9 mouse cellular contexts compared by ENCODE assay signal in the genomic region with DNA sequence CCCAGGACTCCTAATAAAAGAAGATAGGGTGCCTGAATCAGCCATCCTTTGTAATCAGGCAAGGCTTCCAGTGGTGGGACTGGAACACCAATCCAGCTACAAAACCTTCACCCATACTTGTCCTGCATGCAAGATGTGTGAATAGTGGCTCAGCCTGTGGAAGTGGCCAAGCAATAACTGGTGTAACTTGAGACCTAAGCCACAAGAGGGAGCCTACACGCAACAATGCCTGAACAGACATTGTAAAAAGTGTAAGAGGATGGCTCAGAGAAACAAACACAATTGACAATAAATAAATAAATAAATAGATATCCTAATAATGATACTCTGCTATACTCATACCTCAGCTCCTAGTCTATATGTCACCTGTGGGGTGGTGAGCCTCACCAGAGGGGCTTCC.
A peak's percentile ranks its signal among the peaks of the same experiment; 100 is the strongest.
DNase-seq lines count a peak whose midpoint lies in the region; ATAC-seq lines count a peak whose summit lies in the region.
"Had no signal": no experiment of that assay in that cellular context is flagged by ENCODE, and none has a peak within 500 bp of the region (broad histone marks: within the 10 kb centered on the region; RNA-seq: fewer than 3 reads in every experiment).

No protein-coding gene starts in this region.

- H3K9me3 ChIP-seq in hindbrain, embryonic 12.5 days (replicated peaks) = no peaks in the 10 kb centered on the region
- H3K9me3 ChIP-seq in midbrain, embryonic 13.5 days = no peaks in the 10 kb centered on the region
- no peaks in the 10 kb centered on the region for H3K9me3 ChIP-seq in intestine, embryonic 16.5 days (ENCODE audit: control insufficient read depth, low read length)

- no peaks in the 10 kb centered on the region for H3K4me1 ChIP-seq in hindbrain, embryonic 12.5 days
- no peaks in the 10 kb centered on the region for H3K4me1 ChIP-seq in midbrain, embryonic 13.5 days (replicated peaks)
- H3K4me1 ChIP-seq in intestine, embryonic 16.5 days (ENCODE audit: control insufficient read depth, insufficient read depth, low read length) = no peaks in the 10 kb centered on the region

- H3K36me3 ChIP-seq in hindbrain, embryonic 12.5 days = no peaks in the 10 kb centered on the region
- H3K36me3 ChIP-seq in midbrain, embryonic 13.5 days = no peaks in the 10 kb centered on the region
- H3K36me3 ChIP-seq in intestine, embryonic 16.5 days (ENCODE audit: control insufficient read depth, insufficient read depth, low read length) = no peaks in the 10 kb centered on the region

- peak; percentile 13 to 16 for DNase-seq in heart, postnatal 10 days
- no peak for DNase-seq in heart, postnatal 25 days (ENCODE audit: low spot score)
- peak; percentile 34 for DNase-seq in R1 (ENCODE audit: low read depth, low spot score)
- no peak for DNase-seq in cerebellum, adult 11 months

- WGBS in hindbrain, embryonic 12.5 days = 26% methylated on average over 1 of the region's 1 CpGs
- WGBS in midbrain, embryonic 13.5 days = 28% methylated on average over 1 of the region's 1 CpGs
- WGBS in intestine, embryonic 16.5 days = 21% methylated on average over 1 of the region's 1 CpGs

- H3K27me3 ChIP-seq in hindbrain, embryonic 12.5 days = no peaks in the 10 kb centered on the region
- H3K27me3 ChIP-seq in midbrain, embryonic 13.5 days = no peaks in the 10 kb centered on the region
- H3K27me3 ChIP-seq in intestine, embryonic 16.5 days (replicated peaks; ENCODE audit: control insufficient read depth, insufficient read depth, low read length) = no peaks in the 10 kb centered on the region
- H3K27me3 ChIP-seq: CH12.LX had no signal

- H3K9ac ChIP-seq in hindbrain, embryonic 12.5 days = no peak overlapping the region
- H3K9ac ChIP-seq in midbrain, embryonic 13.5 days (replicated peaks) = no peak overlapping the region
- no peak overlapping the region for H3K9ac ChIP-seq in intestine, embryonic 16.5 days (ENCODE audit: low read depth, low read length)

- no peak overlapping the region for H3K4me3 ChIP-seq in hindbrain, embryonic 12.5 days
- no peak overlapping the region for H3K4me3 ChIP-seq in midbrain, embryonic 13.5 days (replicated peaks)
- H3K4me3 ChIP-seq in intestine, embryonic 16.5 days (ENCODE audit: low read length) = no peak overlapping the region

- no peak overlapping the region for H3K4me2 ChIP-seq in hindbrain, embryonic 12.5 days (replicated peaks)
- H3K4me2 ChIP-seq in midbrain, embryonic 13.5 days (replicated peaks) = no peak overlapping the region
- no peak overlapping the region for H3K4me2 ChIP-seq in intestine, embryonic 16.5 days (ENCODE audit: low read depth, low read length)

- intact Hi-C loops in heart, postnatal 10 days (cut with DNase I) = no loop called here
- intact Hi-C loops in heart, postnatal 25 days (cut with DNase I) = loop anchor here (2.0 to 10.0 kb wide), 2 partner anchors 958 to 988 kb away; no protein-coding TSS in a partner anchor

- no peak overlapping the region for H3K27ac ChIP-seq in hindbrain, embryonic 12.5 days
- no peak overlapping the region for H3K27ac ChIP-seq in midbrain, embryonic 13.5 days
- no peak overlapping the region for H3K27ac ChIP-seq in intestine, embryonic 16.5 days (ENCODE audit: low read length)

- peak; percentile 35; the same call in 1 of the 2 replicates for ATAC-seq in hindbrain, embryonic 12.5 days (ENCODE audit: low FRiP score)
- ATAC-seq in midbrain, embryonic 13.5 days = 0 out of 2 replicates have a peak, but pooled peaks have one; percentile 50
- ATAC-seq in megakaryocyte progenitor cell, adult 5-6 weeks (replicated peaks; ENCODE audit: poor library complexity) = no peak
- ATAC-seq in intestine, embryonic 16.5 days = no peak

Comparison
In these comparisons a context has a peak if more than half of its experiments do, and no peak if none do; other contexts are left out.
1. DNase-seq: peak in heart, postnatal 10 days (2 of 2) and R1 (single experiment); none in heart, postnatal 25 days (single experiment) and cerebellum, adult 11 months (single experiment).
2. ATAC-seq: peak in hindbrain, embryonic 12.5 days (single experiment) and midbrain, embryonic 13.5 days (single experiment); none in megakaryocyte progenitor cell, adult 5-6 weeks (single experiment) and intestine, embryonic 16.5 days (single experiment).